ENCODE assay signal across 11 mouse cellular contexts in the genomic region with DNA sequence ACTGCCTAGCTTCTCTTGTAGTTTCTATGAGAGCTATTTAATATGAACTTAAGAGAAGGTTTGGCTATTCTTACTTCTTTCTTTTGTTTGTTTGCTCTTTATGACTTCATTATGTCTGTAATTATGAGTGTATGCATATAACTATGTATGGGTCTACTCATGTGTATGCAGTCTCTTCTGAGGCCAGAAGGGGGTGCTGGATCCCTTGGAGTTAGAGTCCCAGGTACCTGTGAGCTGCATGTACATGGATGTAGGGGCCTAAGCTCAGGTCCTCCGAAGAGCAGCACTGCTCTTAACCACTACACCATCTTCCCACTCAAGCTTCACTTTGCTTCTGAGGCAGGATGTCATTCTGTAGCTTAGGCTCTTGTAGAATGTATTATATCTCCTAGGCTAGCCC. TPM values are rescaled to one million over a fixed set of nuclear protein-coding genes. Genes with fewer than 3 reads are reported as not detected.
DNase-seq lines count a peak whose midpoint lies in the region; TF ChIP-seq lines count a peak whose summit lies in the region.
"Had no signal": no experiment of that assay in that cellular context is flagged by ENCODE, and none has a peak within 500 bp of the region (broad histone marks: within the 10 kb centered on the region; RNA-seq: fewer than 3 reads in every experiment).

No protein-coding gene starts in this region.

- no peaks in the 10 kb centered on the region for H3K27me3 ChIP-seq in testis, adult 2 months (ENCODE audit: control insufficient read depth, insufficient read depth, low read length)
- H3K27me3 ChIP-seq: neural tube, embryonic 15.5 days had no signal

- TF ChIP-seq POLR2A in testis, adult 2 months (IDR thresholded peaks at IDR 0.05; ENCODE audit: control insufficient read depth, low read depth, low read length) = no peak

- H3K36me3 ChIP-seq in testis, adult 2 months (ENCODE audit: control insufficient read depth, insufficient read depth, low read length) = no peaks in the 10 kb centered on the region; the same call in none of the 2 replicates

- no peaks in the 10 kb centered on the region for H3K4me1 ChIP-seq in testis, adult 2 months (ENCODE audit: control insufficient read depth, insufficient read depth, low read length)

- H3K4me3 ChIP-seq in testis, adult 2 months (ENCODE audit: control insufficient read depth, low read depth, low read length) = no peak overlapping the region
- H3K4me3 ChIP-seq: erythroblast, embryonic 14.5 days; neural tube, embryonic 15.5 days had no signal

- DNase-seq in adrenal gland, postnatal 14 days = peak; percentile 42
- DNase-seq in adrenal gland, adult 8-10 months = no peak
- no peak for DNase-seq in testis, postnatal 14 days (ENCODE audit: low spot score)
- DNase-seq in kidney, postnatal 4 days = peak; percentile 42 to 50
- DNase-seq in thymus, postnatal 25 days = peak; percentile 39
- DNase-seq in right cerebral cortex, postnatal 10 days (ENCODE audit: low spot score in 2 of 2) = no peak
- no peak for DNase-seq in cerebellum, adult 11-12 months

- TF ChIP-seq CTCF in testis, adult 2 months (IDR thresholded peaks at IDR 0.05; ENCODE audit: control insufficient read depth, insufficient read depth, insufficient replicate concordance, low read depth, low read length) = peak; percentile 36; the same call in 1 of the 2 replicates

- no peak overlapping the region for H3K27ac ChIP-seq in testis, adult 2 months (ENCODE audit: control insufficient read depth, insufficient read depth, low read depth, low read length)
- H3K27ac ChIP-seq: neural tube, embryonic 15.5 days had no signal

RNA-seq across cellular contexts. Expression of a gene that starts 5.3 kb away (rescaled TPM):
- total RNA-seq in adrenal gland, postnatal 14 days (2021) = 74.8 and 78.5 TPM in 2 replicates
- total RNA-seq in adrenal gland, adult 8-10 months (2022) = 100 to 1,000 TPM in 3 of 4 experiments, 10 to 100 TPM in 1; 97.2 to 108 (median 103) TPM
- 18.0 and 19.0 TPM in 2 replicates for polyA plus RNA-seq in testis, adult 2 months (2012; rRNA removed)

RNA-seq across cellular contexts. Expression of a gene that starts 5.4 kb away (rescaled TPM):
- total RNA-seq in adrenal gland, postnatal 14 days (2021) = 247 and 248 TPM in 2 replicates
- total RNA-seq in adrenal gland, adult 8-10 months (2022) = 100 to 1,000 TPM; 187 to 375 (median 251) TPM
- 229 and 254 TPM in 2 replicates for polyA plus RNA-seq in testis, adult 2 months (2012; rRNA removed)

RNA-seq across cellular contexts. Expression of a gene that starts 17.2 kb away (rescaled TPM):
- 63.1 and 69.5 TPM in 2 replicates for total RNA-seq in adrenal gland, postnatal 14 days (2021)
- 100 to 1,000 TPM in 2 of 4 experiments, 10 to 100 TPM in 2; 86.1 to 168 (median 125) TPM for total RNA-seq in adrenal gland, adult 8-10 months (2022)
- 28.2 and 29.5 TPM in 2 replicates for polyA plus RNA-seq in testis, adult 2 months (2012; rRNA removed)

RNA-seq across cellular contexts. Expression of a gene that starts 33.7 kb away (rescaled TPM):
- 2.3 and 2.8 TPM in 2 replicates for total RNA-seq in adrenal gland, postnatal 14 days (2021)
- 100 to 1,000 TPM in 2 of 4 experiments, not detected in 2; 117 to 151 TPM for total RNA-seq in adrenal gland, adult 8-10 months (2022)
- polyA plus RNA-seq in testis, adult 2 months (2012; rRNA removed) = 5.1 and 11.1 TPM in 2 replicates
- total RNA-seq: left cerebral cortex, postnatal 14 days had no signal
- polyA plus RNA-seq: erythroblast, embryonic 14.5 days; neural tube, embryonic 15.5 days had no signal

Comparison
In these comparisons a context has a peak if more than half of its experiments do, and no peak if none do; other contexts are left out.
1. DNase-seq: peak in adrenal gland, postnatal 14 days (single experiment), kidney, postnatal 4 days (2 of 2) and thymus, postnatal 25 days (single experiment); none in adrenal gland, adult 8-10 months (single experiment), testis, postnatal 14 days (single experiment), right cerebral cortex, postnatal 10 days (0 of 2) and cerebellum, adult 11-12 months (single experiment).